Mouse (Mus musculus) kidney, postnatal 0 days (tissue): Measurements from ENCODE around the gene Ttc16. TPM values are rescaled to one million over a fixed set of nuclear protein-coding genes. Genes with fewer than 3 reads are reported as not detected.
A peak's percentile ranks its signal among the peaks of the same experiment; 100 is the strongest.

ENCODE experiments used
- ATAC-seq: fragments of 200-750 bp; cut with Nextera tagmentation; replicated peaks from 2 replicates; pipeline ENCODE4 v1.8.0; 2017; ENCODE audit warnings: low read depth, moderate number of reproducible peaks, moderate TSS enrichment, moderate library complexity; ENCODE audit not compliant: low FRiP score
- DNase-seq: peaks from one replicate; pipeline ENCODE4 v3.0.0-alpha.2; 2016; ENCODE audit warnings: low spot score
- H3K27ac ChIP-seq: fragments of 300-500 bp; sonication (generic); 2 replicates; pipeline ENCODE4 v1.5.1; 2014; ENCODE audit warnings: mild to moderate bottlenecking
- H3K27me3 ChIP-seq: fragments of 300-500 bp; sonication (generic); 2 replicates; pipeline ENCODE4 v1.6.1; 2014; ENCODE audit warnings: low read length, mixed read lengths; ENCODE audit not compliant: insufficient read depth
- H3K36me3 ChIP-seq: fragments of 300-500 bp; sonication (generic); 2 replicates; pipeline ENCODE4 v1.6.1; 2014; ENCODE audit warnings: low read length, mixed read lengths; ENCODE audit not compliant: insufficient read depth
- H3K4me1 ChIP-seq: fragments of 300-500 bp; sonication (generic); replicated peaks from 2 replicates; pipeline ENCODE4 v1.6.1; 2014; ENCODE audit warnings: antibody characterized with exemption, low read length, mixed read lengths; ENCODE audit not compliant: insufficient read depth
- H3K4me2 ChIP-seq: fragments of 300-500 bp; sonication (generic); 2 replicates; pipeline ENCODE4 v1.6.1; 2014; ENCODE audit warnings: mild to moderate bottlenecking, low read length, moderate library complexity, mixed read lengths
- H3K4me3 ChIP-seq: fragments of 300-500 bp; sonication (generic); replicated peaks from 2 replicates; pipeline ENCODE4 v1.5.1; 2014; ENCODE audit warnings: low read depth, low read length
- H3K9ac ChIP-seq: fragments of 300-500 bp; sonication (generic); 2 replicates; pipeline ENCODE4 v1.6.1; 2014; ENCODE audit warnings: low read depth, low read length
- H3K9me3 ChIP-seq: fragments of 300-500 bp; sonication (generic); replicated peaks from 2 replicates; pipeline ENCODE4 v1.6.1; 2016; ENCODE audit warnings: low read length, inconsistent platforms, mixed read lengths
- CTCF ChIP-seq: IDR thresholded peaks from 2 replicates; pipeline ENCODE4 v1.5.1; 2016; ENCODE audit warnings: antibody characterized with exemption, low read depth, mild to moderate bottlenecking, moderate library complexity
- WGBS: fragments of 180-500 bp; shearing (Covaris S2); extraction: QIAGEN DNeasy Blood & Tissue Kit; methylation state at CpG from one replicate; pipeline ENCODE4 v1.1.7; 2014; 5-methylcytosine and 5-hydroxymethylcytosine counted together
- polyA plus RNA-seq: library from polyadenylated mRNA; unstranded; fragments of >200 nt; fragmentation: Nextera tagmentation; extraction: Ambion mirVana; gene quantifications from 2 replicates; pipeline ENCODE4 v1.2.1, GENCODE M21; 2015

Ttc16 gene
- polyA plus RNA-seq, 1 experiment from 2014 or later, result 0.18 TPM

DNA sequence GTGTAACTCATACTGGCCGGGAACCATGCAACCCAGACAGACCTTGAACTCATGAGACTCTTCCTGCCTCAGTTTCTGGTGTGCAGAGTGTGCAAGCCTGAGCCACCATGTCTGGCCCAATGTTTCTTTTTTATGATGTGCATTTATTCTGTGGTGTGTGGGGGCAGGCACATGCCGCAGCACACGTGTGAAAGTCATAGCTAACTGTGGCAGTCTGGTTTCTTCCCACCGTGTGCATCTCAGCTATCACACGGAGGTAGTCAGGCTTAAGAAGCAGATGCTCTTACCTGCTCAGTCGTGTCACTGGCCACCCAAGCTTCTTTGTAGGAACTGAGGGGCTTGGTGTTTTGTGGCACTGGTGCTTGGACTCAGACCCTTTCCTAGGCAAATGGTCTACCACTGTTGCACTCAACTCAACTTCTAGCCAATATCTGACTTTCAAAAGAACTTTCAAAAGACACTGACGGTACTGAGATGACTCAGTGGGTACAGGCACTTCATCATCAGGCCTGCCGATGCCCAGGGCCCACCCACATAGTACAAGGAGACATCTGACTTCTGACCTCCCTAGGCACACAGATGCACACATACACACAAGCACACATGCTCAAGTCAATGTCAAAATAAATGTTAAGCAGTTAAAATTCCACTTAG lies 2.7 kb downstream of the Ttc16 start:
- 79% methylated on average over 8 of the region's 8 CpGs for WGBS
- Histone ChIP-seq H3K9ac (no peak overlapping the region), H3K9me3 (no peaks in the 10 kb centered on the region), H3K27me3 (no peaks in the 10 kb centered on the region; the same call in 1 of the 2 replicates), H3K36me3 (no peaks in the 10 kb centered on the region), H3K27ac (no peak overlapping the region), H3K4me2 (no peak overlapping the region), H3K4me3 (no peak overlapping the region), H3K4me1 (peaks cover 4% of the 10 kb centered on the region)
- DNase-seq (no peak), ATAC-seq (no peak)
- no peak for TF ChIP-seq CTCF

DNA sequence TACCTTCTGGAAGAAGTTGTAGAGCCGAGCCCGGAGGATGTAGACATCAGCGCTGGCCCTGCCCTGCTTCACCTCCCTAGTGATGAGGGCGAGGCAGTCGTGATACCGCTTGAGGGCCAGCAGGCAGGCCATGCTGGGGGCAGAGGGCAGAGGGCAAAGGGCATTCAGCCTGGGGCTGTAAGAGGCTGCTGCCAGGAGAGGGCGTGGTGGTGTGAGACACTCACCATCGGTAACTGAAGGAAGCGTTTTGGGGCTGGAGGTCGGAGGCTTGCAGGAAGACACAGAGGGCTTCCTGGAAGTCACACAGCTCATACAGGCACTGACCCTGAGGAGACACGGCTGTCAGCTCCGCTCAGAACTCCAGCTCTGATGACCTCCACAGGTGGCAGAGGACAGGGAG lies 3.5 kb downstream of the Ttc16 start:
- H3K4me1 ChIP-seq, result peaks cover 4% of the 10 kb centered on the region
- no peaks in the 10 kb centered on the region for H3K36me3 ChIP-seq
- no peak for ATAC-seq
- H3K4me2 ChIP-seq, result no peak overlapping the region
- WGBS, result 29% methylated on average over 12 of the region's 12 CpGs
- peak; percentile 19; the same call in 1 of the 2 replicates for TF ChIP-seq CTCF
- no peak for DNase-seq
- no peak overlapping the region for H3K9ac ChIP-seq
- H3K9me3 ChIP-seq, result no peaks in the 10 kb centered on the region
- H3K4me3 ChIP-seq, result no peak overlapping the region
- no peaks in the 10 kb centered on the region; the same call in 1 of the 2 replicates for H3K27me3 ChIP-seq
- H3K27ac ChIP-seq, result no peak overlapping the region

DNA sequence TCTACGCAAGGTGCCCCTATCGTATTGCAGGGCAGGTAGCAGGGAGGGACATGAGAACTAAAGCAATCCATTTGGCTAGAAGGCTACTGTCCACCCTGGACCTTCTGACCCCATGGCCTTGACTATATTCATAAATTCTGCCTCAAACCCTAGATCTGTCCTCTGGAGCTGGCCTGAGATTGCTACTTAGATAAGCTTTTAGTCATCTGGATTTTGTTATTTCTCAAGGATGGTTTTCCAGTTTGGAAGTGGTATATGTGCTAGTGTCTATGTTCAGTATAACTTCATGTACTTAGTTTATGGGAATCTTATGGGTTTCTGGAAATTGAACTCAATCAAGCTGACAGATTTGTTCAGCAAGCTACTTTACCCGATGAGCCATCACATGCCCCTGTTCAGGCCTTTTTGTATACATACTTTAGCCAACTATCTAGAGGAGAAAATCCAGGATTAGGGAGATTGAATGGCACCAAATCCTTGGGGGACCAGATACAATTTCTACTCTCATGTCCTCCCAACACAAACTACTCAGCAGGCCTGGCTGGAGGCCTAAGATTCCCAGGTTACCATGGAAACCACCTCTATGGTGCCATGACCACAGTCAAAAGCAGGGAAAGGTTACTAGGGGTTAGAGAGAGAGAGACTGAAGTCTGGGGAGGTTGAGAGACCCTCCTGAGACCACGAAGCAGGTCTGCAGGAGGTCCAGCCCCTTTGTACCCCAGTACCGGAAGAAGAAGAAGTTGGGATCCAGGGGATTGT lies 5.9 kb downstream of the Ttc16 start:
- WGBS, result 76% methylated on average over 5 of the region's 5 CpGs
- DNase-seq, result no peak
- Histone ChIP-seq H3K27ac (no peak overlapping the region), H3K4me1 (no peaks in the 10 kb centered on the region), H3K9me3 (no peaks in the 10 kb centered on the region), H3K36me3 (no peaks in the 10 kb centered on the region), H3K4me3 (no peak overlapping the region), H3K4me2 (no peak overlapping the region), H3K27me3 (no peaks in the 10 kb centered on the region), H3K9ac (no peak overlapping the region)
- ATAC-seq, result no peak
- no peak for TF ChIP-seq CTCF

DNA sequence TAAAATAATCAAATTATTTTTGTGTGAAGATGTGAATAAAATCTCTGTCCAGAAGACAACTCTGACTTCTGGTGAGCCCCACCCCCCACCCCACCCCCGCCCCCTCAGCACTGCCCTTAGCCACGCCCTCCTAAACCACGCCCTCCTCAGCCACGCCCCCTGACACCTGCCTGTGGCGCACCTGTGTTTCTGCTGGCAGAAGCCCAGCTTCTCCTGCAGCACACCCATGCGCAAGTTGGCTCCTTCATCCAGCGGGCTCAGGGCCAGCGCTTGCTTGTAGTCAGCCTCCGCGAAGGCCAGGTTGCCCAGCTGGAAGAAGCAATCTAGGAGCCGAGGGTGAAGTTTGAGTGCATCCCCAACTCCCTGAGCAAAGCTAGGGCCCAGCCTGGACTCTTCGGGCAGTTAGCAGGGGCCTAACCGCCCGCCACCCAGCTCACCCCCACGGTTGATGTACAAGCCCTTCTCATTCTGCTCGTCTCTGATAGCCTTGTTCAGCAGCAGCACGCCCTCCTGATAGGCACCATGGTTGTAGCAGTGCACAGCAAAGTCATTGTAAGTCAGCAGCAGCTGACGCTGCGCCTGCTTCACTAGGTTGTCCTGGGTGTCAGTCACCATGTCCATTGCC lies 6.7 kb downstream of the Ttc16 start:
- Histone ChIP-seq H3K9me3 (no peaks in the 10 kb centered on the region), H3K36me3 (no peaks in the 10 kb centered on the region)

DNA sequence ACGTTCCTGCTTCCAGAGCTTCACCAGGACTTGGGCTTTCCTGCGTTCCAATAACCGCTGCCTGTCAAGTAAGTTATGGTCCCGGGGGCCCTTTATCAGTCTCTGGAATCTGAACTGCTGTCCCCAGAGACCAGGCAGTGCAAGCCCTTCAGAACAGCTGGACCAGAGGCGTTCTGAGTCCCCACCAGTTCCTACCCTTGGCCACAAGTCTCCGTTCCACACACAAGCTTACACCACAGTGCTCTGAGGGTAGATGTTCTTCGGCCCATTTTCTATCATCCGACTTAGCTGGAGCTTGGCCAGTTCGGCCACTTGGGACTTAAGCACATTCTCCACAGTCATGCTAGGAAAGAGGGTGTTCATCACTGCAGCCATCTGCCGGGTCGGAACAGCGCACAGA lies 8.2 kb downstream of the Ttc16 start:
- Histone ChIP-seq H3K27me3 (no peaks in the 10 kb centered on the region), H3K9ac (no peak overlapping the region), H3K36me3 (0 out of 2 replicates have a peak, but pooled peaks cover 6% of the 10 kb centered on the region), H3K4me1 (no peaks in the 10 kb centered on the region), H3K4me3 (no peak overlapping the region), H3K9me3 (no peaks in the 10 kb centered on the region), H3K4me2 (no peak overlapping the region), H3K27ac (no peak overlapping the region)
- WGBS, result 55% methylated on average over 12 of the region's 12 CpGs
- ATAC-seq (no peak), DNase-seq (no peak)
- no peak for TF ChIP-seq CTCF

More for the DNA sequence above, 6.7 kb downstream of the Ttc16 start:
- no peaks in the 10 kb centered on the region for H3K4me1 ChIP-seq
- no peak for TF ChIP-seq CTCF
- H3K4me2 ChIP-seq, result no peak overlapping the region
- H3K27ac ChIP-seq, result no peak overlapping the region
- H3K4me3 ChIP-seq, result no peak overlapping the region
- no peak for ATAC-seq
- no peak for DNase-seq
- no peak overlapping the region for H3K9ac ChIP-seq
- 56% methylated on average over 19 of the region's 19 CpGs for WGBS
- H3K27me3 ChIP-seq, result no peaks in the 10 kb centered on the region

DNA sequence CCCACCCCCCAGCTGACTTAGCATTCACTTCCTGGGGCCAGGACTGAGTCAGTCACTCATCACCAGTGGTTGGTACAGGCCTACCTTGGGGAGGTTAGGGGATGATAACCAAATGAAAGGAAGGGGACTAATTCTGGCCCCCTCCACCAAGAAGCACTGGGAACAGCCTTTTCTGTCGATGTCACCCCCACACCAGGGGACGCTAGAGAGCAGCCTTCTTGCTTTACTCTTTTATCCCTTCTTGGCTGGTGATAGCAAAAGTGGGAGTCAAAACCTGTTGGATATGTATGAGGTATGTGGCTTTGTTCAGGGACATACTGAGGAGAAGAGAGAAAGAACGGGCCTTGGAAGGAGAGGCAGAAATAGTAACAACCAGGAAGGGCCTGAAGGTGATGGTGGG lies 12.1 kb downstream of the Ttc16 start:
- Histone ChIP-seq H3K36me3 (0 out of 2 replicates have a peak, but pooled peaks cover 21% of the 10 kb centered on the region), H3K4me3 (no peak overlapping the region), H3K9ac (no peak overlapping the region), H3K27me3 (no peaks in the 10 kb centered on the region), H3K9me3 (no peaks in the 10 kb centered on the region), H3K27ac (no peak overlapping the region), H3K4me2 (no peak overlapping the region), H3K4me1 (no peaks in the 10 kb centered on the region)
- ATAC-seq (no peak), DNase-seq (no peak)
- TF ChIP-seq CTCF, result peak; percentile 28; the same call in 1 of the 2 replicates
- 87% methylated on average over 3 of the region's 3 CpGs for WGBS
